Mouse (Mus musculus) CD4-positive naive resting alpha-beta T cell, adult 57 days (primary cell): ENCODE data around the gene Nr4a2. TPM values are rescaled to one million over a fixed set of nuclear protein-coding genes. Genes with fewer than 3 reads are reported as not detected.

Source experiments
- total RNA-seq: library from RNA; stranded (reverse); gene quantifications from one replicate; pipeline ENCODE4 v1.2.4, GENCODE M21; 2023

The Nr4a2 gene
- 29.7 TPM for total RNA-seq

GRCm38 (mm10) chr2:57123991-57124840 is at the start of gene Nr4a2:
TSS of gene Nr4a2 (minus strand) at chr2:57124003.

Other genes starting within 250 kb of the Nr4a2 start
- gene Gpd2, start 113.6 kb upstream of the Nr4a2 start, total RNA-seq = 40.5 TPM